Mouse (Mus musculus): ENCODE results near the gene Olfr898. TPM values are rescaled to one million over a fixed set of nuclear protein-coding genes. Genes with fewer than 3 reads are reported as not detected.

The Olfr898 gene
- not detected in 2 replicates for polyA plus RNA-seq (2014; fragmentation: Nextera tagmentation; extraction: Ambion mirVana)

GRCm38 (mm10) chr9:38348111-38348510 is at the start of gene Olfr898:
Gene Olfr898, plus strand, starts transcription at chr9:38348411.
- H3K4me2 ChIP-seq (ENCODE audit: low read length) = no peak within 1 kb of the TSS
- no peak for ATAC-seq (ENCODE audit: insufficient number of reproducible peaks, insufficient read depth, low FRiP score, low read depth)
- no peaks in the 10 kb centered on the region for H3K36me3 ChIP-seq (ENCODE audit: control insufficient read depth, insufficient read depth, low read length)
- H3K9ac ChIP-seq (ENCODE audit: low read length) = no peak within 1 kb of the TSS
- no peak within 1 kb of the TSS for H3K4me3 ChIP-seq (ENCODE audit: control insufficient read depth in 1 of 2, insufficient read depth in 1 of 2, low read depth in 1 of 2, low read length in 2 of 2)
- no peaks in the 10 kb centered on the region for H3K9me3 ChIP-seq (ENCODE audit: control insufficient read depth, low read length)
- 85% methylated on average over 4 of the region's 4 CpGs for WGBS
- H3K27me3 ChIP-seq (ENCODE audit: control insufficient read depth, insufficient read depth, low read length) = no peaks in the 10 kb centered on the region
- H3K4me1 ChIP-seq (ENCODE audit: control insufficient read depth in 2 of 2, insufficient read depth in 2 of 2, low read length in 2 of 2) = no peaks in the 10 kb centered on the region
- no peak within 1 kb of the TSS for H3K27ac ChIP-seq (replicated peaks in 1 of 2; ENCODE audit: control insufficient read depth in 1 of 2, insufficient read depth in 1 of 2, low read depth in 2 of 2, low read length in 2 of 2)

GRCm38 (mm10) chr9:38328760-38329159 is 19.5 kb upstream of the Olfr898 start, which contains the start of gene Olfr25:
Gene Olfr25, plus strand, starts transcription at chr9:38329060.
- Histone ChIP-seq H3K27ac (replicated peaks in 1 of 2; ENCODE audit: control insufficient read depth in 1 of 2, insufficient read depth in 1 of 2, low read depth in 2 of 2, low read length in 2 of 2) (no peak within 1 kb of the TSS), H3K4me2 (ENCODE audit: low read length) (no peak within 1 kb of the TSS), H3K4me3 (ENCODE audit: control insufficient read depth in 1 of 2, insufficient read depth in 1 of 2, low read depth in 1 of 2, low read length in 2 of 2) (no peak within 1 kb of the TSS), H3K9me3 (ENCODE audit: control insufficient read depth, low read length) (no peaks in the 10 kb centered on the region), H3K4me1 (ENCODE audit: control insufficient read depth in 2 of 2, insufficient read depth in 2 of 2, low read length in 2 of 2) (no peaks in the 10 kb centered on the region), H3K36me3 (ENCODE audit: control insufficient read depth, insufficient read depth, low read length) (no peaks in the 10 kb centered on the region), H3K9ac (ENCODE audit: low read length) (no peak within 1 kb of the TSS), H3K27me3 (ENCODE audit: control insufficient read depth, insufficient read depth, low read length) (no peaks in the 10 kb centered on the region)
- 79% methylated on average over 3 of the region's 3 CpGs for WGBS
- ATAC-seq (ENCODE audit: insufficient number of reproducible peaks, insufficient read depth, low FRiP score, low read depth) = no peak

GRCm38 (mm10) chr9:38366596-38366995 is 18.4 kb downstream of the Olfr898 start, which contains the start of gene Olfr250:
Gene Olfr250, plus strand, starts transcription at chr9:38366896.
- 83% methylated on average over 2 of the region's 2 CpGs for WGBS
- H3K9me3 ChIP-seq (ENCODE audit: control insufficient read depth, low read length) = no peaks in the 10 kb centered on the region

GRCm38 (mm10) chr9:38376786-38377185 is 28.6 kb downstream of the Olfr898 start, which contains the start of gene Olfr251:
Gene Olfr251, plus strand, starts transcription at chr9:38377086.
- no peaks in the 10 kb centered on the region for H3K27me3 ChIP-seq (ENCODE audit: control insufficient read depth, insufficient read depth, low read length)
- no peak within 1 kb of the TSS for H3K4me3 ChIP-seq (ENCODE audit: control insufficient read depth in 1 of 2, insufficient read depth in 1 of 2, low read depth in 1 of 2, low read length in 2 of 2)
- ATAC-seq (ENCODE audit: insufficient number of reproducible peaks, insufficient read depth, low FRiP score, low read depth) = no peak
- no peaks in the 10 kb centered on the region for H3K4me1 ChIP-seq (ENCODE audit: control insufficient read depth in 2 of 2, insufficient read depth in 2 of 2, low read length in 2 of 2)
- H3K27ac ChIP-seq (replicated peaks in 1 of 2; ENCODE audit: control insufficient read depth in 1 of 2, insufficient read depth in 1 of 2, low read depth in 2 of 2, low read length in 2 of 2) = no peak within 1 kb of the TSS
- no peaks in the 10 kb centered on the region for H3K36me3 ChIP-seq (ENCODE audit: control insufficient read depth, insufficient read depth, low read length)
- WGBS = 57% methylated on average over 2 of the region's 2 CpGs
- 0 out of 2 replicates have a peak, but pooled peaks cover 2% of the 10 kb centered on the region for H3K9me3 ChIP-seq (ENCODE audit: control insufficient read depth, low read length)
- no peak within 1 kb of the TSS for H3K9ac ChIP-seq (ENCODE audit: low read length)
- H3K4me2 ChIP-seq (ENCODE audit: low read length) = no peak within 1 kb of the TSS

More at GRCm38 (mm10) chr9:38366596-38366995, 18.4 kb downstream of the Olfr898 start, which contains the start of gene Olfr250:
- no peaks in the 10 kb centered on the region for H3K27me3 ChIP-seq (ENCODE audit: control insufficient read depth, insufficient read depth, low read length)
- H3K4me1 ChIP-seq (ENCODE audit: control insufficient read depth in 2 of 2, insufficient read depth in 2 of 2, low read length in 2 of 2) = no peaks in the 10 kb centered on the region
- H3K27ac ChIP-seq (replicated peaks in 1 of 2; ENCODE audit: control insufficient read depth in 1 of 2, insufficient read depth in 1 of 2, low read depth in 2 of 2, low read length in 2 of 2) = no peak within 1 kb of the TSS
- H3K4me2 ChIP-seq (ENCODE audit: low read length) = no peak within 1 kb of the TSS
- no peak within 1 kb of the TSS for H3K4me3 ChIP-seq (ENCODE audit: control insufficient read depth in 1 of 2, insufficient read depth in 1 of 2, low read depth in 1 of 2, low read length in 2 of 2)
- H3K36me3 ChIP-seq (ENCODE audit: control insufficient read depth, insufficient read depth, low read length) = no peaks in the 10 kb centered on the region
- ATAC-seq (ENCODE audit: insufficient number of reproducible peaks, insufficient read depth, low FRiP score, low read depth) = no peak
- no peak within 1 kb of the TSS for H3K9ac ChIP-seq (ENCODE audit: low read length)

GRCm38 (mm10) chr9:38401398-38401797 is 53.2 kb downstream of the Olfr898 start, which contains the start of gene Olfr147:
Gene Olfr147, plus strand, starts transcription at chr9:38401698.
- Histone ChIP-seq H3K9me3 (ENCODE audit: control insufficient read depth, low read length) (no peaks in the 10 kb centered on the region), H3K36me3 (ENCODE audit: control insufficient read depth, insufficient read depth, low read length) (no peaks in the 10 kb centered on the region), H3K4me3 (ENCODE audit: control insufficient read depth in 1 of 2, insufficient read depth in 1 of 2, low read depth in 1 of 2, low read length in 2 of 2) (no peak within 1 kb of the TSS), H3K9ac (ENCODE audit: low read length) (no peak within 1 kb of the TSS), H3K4me1 (ENCODE audit: control insufficient read depth in 2 of 2, insufficient read depth in 2 of 2, low read length in 2 of 2) (no peaks in the 10 kb centered on the region), H3K27me3 (ENCODE audit: control insufficient read depth, insufficient read depth, low read length) (no peaks in the 10 kb centered on the region), H3K4me2 (ENCODE audit: low read length) (no peak within 1 kb of the TSS), H3K27ac (replicated peaks in 1 of 2; ENCODE audit: control insufficient read depth in 1 of 2, insufficient read depth in 1 of 2, low read depth in 2 of 2, low read length in 2 of 2) (no peak within 1 kb of the TSS)
- ATAC-seq (ENCODE audit: insufficient number of reproducible peaks, insufficient read depth, low FRiP score, low read depth) = no peak
- 70% methylated on average over 1 of the region's 1 CpGs for WGBS

Other genes starting within 250 kb of the Olfr898 start
- gene Olfr888, start 240.3 kb upstream of the Olfr898 start, polyA plus RNA-seq (2014; fragmentation: Nextera tagmentation; extraction: Ambion mirVana) = not detected in 2 replicates
- gene Olfr889, start 233.2 kb upstream of the Olfr898 start, polyA plus RNA-seq (2014; fragmentation: Nextera tagmentation; extraction: Ambion mirVana) = not detected in 2 replicates
- not detected in 2 replicates for gene Olfr890, start 205.9 kb upstream of the Olfr898 start, polyA plus RNA-seq (2014; fragmentation: Nextera tagmentation; extraction: Ambion mirVana)
- not detected in 2 replicates for gene Olfr891, start 167.6 kb upstream of the Olfr898 start, polyA plus RNA-seq (2014; fragmentation: Nextera tagmentation; extraction: Ambion mirVana)
- not detected in 2 replicates for gene Olfr893, start 140.0 kb upstream of the Olfr898 start, polyA plus RNA-seq (2014; fragmentation: Nextera tagmentation; extraction: Ambion mirVana)
- not detected in 2 replicates for gene Olfr894, start 130.4 kb upstream of the Olfr898 start, polyA plus RNA-seq (2014; fragmentation: Nextera tagmentation; extraction: Ambion mirVana)
- not detected in 2 replicates for gene Olfr143, start 95.6 kb upstream of the Olfr898 start, polyA plus RNA-seq (2014; fragmentation: Nextera tagmentation; extraction: Ambion mirVana)
- not detected in 2 replicates for gene Olfr895, start 80.6 kb upstream of the Olfr898 start, polyA plus RNA-seq (2014; fragmentation: Nextera tagmentation; extraction: Ambion mirVana)
- not detected in 2 replicates for gene Olfr896-ps1, start 57.3 kb upstream of the Olfr898 start, polyA plus RNA-seq (2014; fragmentation: Nextera tagmentation; extraction: Ambion mirVana)
- gene Olfr25, start 19.4 kb upstream of the Olfr898 start, polyA plus RNA-seq (2014; fragmentation: Nextera tagmentation; extraction: Ambion mirVana) = not detected in 2 replicates
- gene Olfr250, start 18.5 kb downstream of the Olfr898 start, polyA plus RNA-seq (2014; fragmentation: Nextera tagmentation; extraction: Ambion mirVana) = not detected in 2 replicates
- gene Olfr251, start 28.7 kb downstream of the Olfr898 start, polyA plus RNA-seq (2014; fragmentation: Nextera tagmentation; extraction: Ambion mirVana) = not detected in 2 replicates
- not detected in 2 replicates for gene Olfr147, start 53.3 kb downstream of the Olfr898 start, polyA plus RNA-seq (2014; fragmentation: Nextera tagmentation; extraction: Ambion mirVana)
- gene Olfr901, start 81.0 kb downstream of the Olfr898 start, polyA plus RNA-seq (2014; fragmentation: Nextera tagmentation; extraction: Ambion mirVana) = not detected in 2 replicates
- not detected in 2 replicates for gene Olfr902, start 99.2 kb downstream of the Olfr898 start, polyA plus RNA-seq (2014; fragmentation: Nextera tagmentation; extraction: Ambion mirVana)
- gene Olfr904, start 114.7 kb downstream of the Olfr898 start, polyA plus RNA-seq (2014; fragmentation: Nextera tagmentation; extraction: Ambion mirVana) = not detected in 2 replicates
- gene Olfr905, start 122.7 kb downstream of the Olfr898 start, polyA plus RNA-seq (2014; fragmentation: Nextera tagmentation; extraction: Ambion mirVana) = not detected in 2 replicates
- gene Olfr906, start 138.7 kb downstream of the Olfr898 start, polyA plus RNA-seq (2014; fragmentation: Nextera tagmentation; extraction: Ambion mirVana) = not detected in 2 replicates
- gene Olfr907, start 147.4 kb downstream of the Olfr898 start, polyA plus RNA-seq (2014; fragmentation: Nextera tagmentation; extraction: Ambion mirVana) = not detected in 2 replicates
- gene Olfr911-ps1, start 173.2 kb downstream of the Olfr898 start, polyA plus RNA-seq (2014; fragmentation: Nextera tagmentation; extraction: Ambion mirVana) = not detected in 2 replicates
- not detected in 2 replicates for gene Olfr910, start 189.4 kb downstream of the Olfr898 start, polyA plus RNA-seq (2014; fragmentation: Nextera tagmentation; extraction: Ambion mirVana)
- not detected in 2 replicates for gene Olfr912, start 231.8 kb downstream of the Olfr898 start, polyA plus RNA-seq (2014; fragmentation: Nextera tagmentation; extraction: Ambion mirVana)
- not detected in 2 replicates for gene Olfr913, start 244.3 kb downstream of the Olfr898 start, polyA plus RNA-seq (2014; fragmentation: Nextera tagmentation; extraction: Ambion mirVana)